Mouse (Mus musculus) right cerebral cortex, postnatal 14 days (tissue): Measurements from ENCODE around the gene Arf6.

Source experiments
- DNase-seq: peaks from one replicate; pipeline ENCODE4 v3.0.0; 2022

The Arf6 gene

GRCm38 (mm10) chr12:69414826-69415572 lies 43.0 kb downstream of the Arf6 start:
- no peak for DNase-seq

GRCm38 (mm10) chr12:69416793-69417192 lies 44.8 kb downstream of the Arf6 start:
- DNase-seq: no peak

GRCm38 (mm10) chr12:69417701-69418291 lies 45.8 kb downstream of the Arf6 start:
- DNase-seq: no peak

- no peak for DNase-seq
These were observed 46.7 kb downstream of the Arf6 start for GRCm38 (mm10) chr12:69418606-69419005.

GRCm38 (mm10) chr12:69419017-69419605 lies 47.2 kb downstream of the Arf6 start:
- DNase-seq: no peak

- no peak for DNase-seq
These were observed 47.7 kb downstream of the Arf6 start for GRCm38 (mm10) chr12:69419606-69420005.

- no peak for DNase-seq
These were observed 48.8 kb downstream of the Arf6 start for GRCm38 (mm10) chr12:69420716-69421115.

GRCm38 (mm10) chr12:69422827-69423537 lies 51.0 kb downstream of the Arf6 start:
- no peak for DNase-seq
